Mouse (Mus musculus): ENCODE data around the gene Gm5890. TPM values are rescaled to one million over a fixed set of nuclear protein-coding genes. Genes with fewer than 3 reads are reported as not detected.
"Not testable (repeated sequence)": the region's sequence is repeated elsewhere in the genome, so short reads cannot be mapped to it uniquely, and the experiment has no call there.

The Gm5890 gene
- not detected in 2 replicates for polyA plus RNA-seq (2015; fragmentation: Nextera tagmentation; extraction: Ambion mirVana)

- not testable (repeated sequence) for H3K4me3 ChIP-seq (replicated peaks); H3K4me1 ChIP-seq (replicated peaks); H3K36me3 ChIP-seq (replicated peaks); H3K27me3 ChIP-seq; H3K4me2 ChIP-seq; ATAC-seq (ENCODE audit: insufficient read depth); H3K9ac ChIP-seq; H3K9me3 ChIP-seq (replicated peaks); H3K27ac ChIP-seq (replicated peaks)
- no CpG with 5 or more reads among the region's 3 CpGs for WGBS (ENCODE audit: insufficient replicate concordance)
Measured at GRCm38 (mm10) chr7:20262734-20263133, at the start of gene Gm5890. Gm5890 (minus strand) TSS chr7:20262834.

GRCm38 (mm10) chr7:20233728-20234127, 28.9 kb downstream of the Gm5890 start, which contains the start of gene Gm4498:
Gm4498 (minus strand) TSS chr7:20233828.
- no CpG with 5 or more reads among the region's 2 CpGs for WGBS (ENCODE audit: insufficient replicate concordance)
- not testable (repeated sequence) for H3K27ac ChIP-seq (replicated peaks)

More at GRCm38 (mm10) chr7:20233728-20234127, 28.9 kb downstream of the Gm5890 start, which contains the start of gene Gm4498:
- not testable (repeated sequence) for H3K9ac ChIP-seq; H3K4me1 ChIP-seq (replicated peaks); H3K36me3 ChIP-seq (replicated peaks); H3K27me3 ChIP-seq; H3K4me3 ChIP-seq (replicated peaks); H3K4me2 ChIP-seq; H3K9me3 ChIP-seq (replicated peaks); ATAC-seq (ENCODE audit: insufficient read depth)

Other genes starting within 250 kb of the Gm5890 start
- not detected in 2 replicates for gene Vmn1r91, start 163.2 kb downstream of the Gm5890 start, polyA plus RNA-seq (2015; fragmentation: Nextera tagmentation; extraction: Ambion mirVana)
- not detected in 2 replicates for gene Gm16442, start 140.3 kb downstream of the Gm5890 start, polyA plus RNA-seq (2015; fragmentation: Nextera tagmentation; extraction: Ambion mirVana)
- gene Vmn1r93, start 123.7 kb downstream of the Gm5890 start, polyA plus RNA-seq (2015; fragmentation: Nextera tagmentation; extraction: Ambion mirVana): not detected in 2 replicates
- gene Vmn1r94, start 94.5 kb downstream of the Gm5890 start, polyA plus RNA-seq (2015; fragmentation: Nextera tagmentation; extraction: Ambion mirVana): not detected in 2 replicates
- gene Vmn1r95, start 69.1 kb downstream of the Gm5890 start, polyA plus RNA-seq (2015; fragmentation: Nextera tagmentation; extraction: Ambion mirVana): not detected in 2 replicates
- not detected in 2 replicates for gene Gm6164, start 57.2 kb downstream of the Gm5890 start, polyA plus RNA-seq (2015; fragmentation: Nextera tagmentation; extraction: Ambion mirVana)
- gene Gm4498, start 29.0 kb downstream of the Gm5890 start, polyA plus RNA-seq (2015; fragmentation: Nextera tagmentation; extraction: Ambion mirVana): not detected in 2 replicates
- not detected in 2 replicates for gene Gm4133, start 71.2 kb upstream of the Gm5890 start, polyA plus RNA-seq (2015; fragmentation: Nextera tagmentation; extraction: Ambion mirVana)
- not detected in 2 replicates for gene Gm5728, start 112.6 kb upstream of the Gm5890 start, polyA plus RNA-seq (2015; fragmentation: Nextera tagmentation; extraction: Ambion mirVana)
- gene Vmn1r100, start 155.1 kb upstream of the Gm5890 start, polyA plus RNA-seq (2015; fragmentation: Nextera tagmentation; extraction: Ambion mirVana): not detected in 2 replicates
- gene Vmn1r101, start 179.8 kb upstream of the Gm5890 start, polyA plus RNA-seq (2015; fragmentation: Nextera tagmentation; extraction: Ambion mirVana): not detected in 2 replicates
- gene Gm10670, start 212.1 kb upstream of the Gm5890 start, polyA plus RNA-seq (2015; fragmentation: Nextera tagmentation; extraction: Ambion mirVana): not detected in 2 replicates
- not detected in 2 replicates for gene Vmn1r103, start 247.7 kb upstream of the Gm5890 start, polyA plus RNA-seq (2015; fragmentation: Nextera tagmentation; extraction: Ambion mirVana)